Mouse (Mus musculus): Measurements from ENCODE around the gene Itsn2. TPM values are rescaled to one million over a fixed set of nuclear protein-coding genes. Genes with fewer than 3 reads are reported as not detected.

Itsn2 gene
- polyA plus RNA-seq, 1 experiment from 2014 or later = 24.9 TPM

- Histone ChIP-seq H3K36me3 (ENCODE audit: control insufficient read depth, insufficient read depth) (no peaks in the 10 kb centered on the region), H3K9ac (replicated peaks; ENCODE audit: low read depth, low read length) (no peak overlapping the region), H3K4me3 (replicated peaks; ENCODE audit: low read length) (no peak overlapping the region), H3K4me2 (ENCODE audit: low read length) (no peak overlapping the region), H3K27me3 (replicated peaks; ENCODE audit: control insufficient read depth, insufficient read depth, low read length) (no peaks in the 10 kb centered on the region), H3K27ac (ENCODE audit: low read length) (no peak overlapping the region), H3K9me3 (ENCODE audit: control insufficient read depth, low read length) (no peaks in the 10 kb centered on the region), H3K4me1 (replicated peaks; ENCODE audit: control insufficient read depth, insufficient read depth, low read length) (no peaks in the 10 kb centered on the region)
- WGBS = 91% methylated on average over 3 of the region's 3 CpGs
- no peak for ATAC-seq
Measured at GRCm38 (mm10) chr12:4557436-4557835, 35.0 kb upstream of the Itsn2 start.

DNA sequence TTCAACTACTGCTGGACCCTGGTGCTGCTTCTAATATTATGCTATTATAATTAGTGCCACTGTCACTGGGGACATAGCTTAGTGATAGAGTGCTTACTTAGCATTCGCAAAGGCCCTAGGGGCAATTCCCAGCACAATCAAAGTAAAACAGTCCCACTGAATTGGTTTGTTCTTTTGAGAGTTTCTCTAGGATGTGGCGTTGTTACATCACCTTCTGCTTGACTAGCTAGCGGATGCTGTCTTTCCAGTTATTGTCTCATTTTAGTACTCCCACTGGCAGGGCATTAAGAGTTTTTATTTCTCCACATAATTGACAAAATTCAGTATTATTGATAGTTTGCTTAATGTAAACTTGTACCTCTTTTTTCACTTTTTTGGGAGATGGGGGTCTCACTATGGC is 34.4 kb upstream of the Itsn2 start:
- H3K9ac ChIP-seq (replicated peaks; ENCODE audit: low read depth, low read length) = no peak overlapping the region
- no peaks in the 10 kb centered on the region for H3K27me3 ChIP-seq (replicated peaks; ENCODE audit: control insufficient read depth, insufficient read depth, low read length)
- H3K4me1 ChIP-seq (replicated peaks; ENCODE audit: control insufficient read depth, insufficient read depth, low read length) = no peaks in the 10 kb centered on the region
- no peak for ATAC-seq
- no peaks in the 10 kb centered on the region for H3K9me3 ChIP-seq (ENCODE audit: control insufficient read depth, low read length)
- no peak overlapping the region for H3K4me3 ChIP-seq (replicated peaks; ENCODE audit: low read length)
- no peaks in the 10 kb centered on the region for H3K36me3 ChIP-seq (ENCODE audit: control insufficient read depth, insufficient read depth)
- WGBS = 63% methylated on average over 3 of the region's 3 CpGs
- H3K27ac ChIP-seq (ENCODE audit: low read length) = no peak overlapping the region
- no peak overlapping the region for H3K4me2 ChIP-seq (ENCODE audit: low read length)

GRCm38 (mm10) chr12:4558475-4559279 is 33.8 kb upstream of the Itsn2 start:
- no peak overlapping the region for H3K4me2 ChIP-seq (ENCODE audit: low read length)
- no peaks in the 10 kb centered on the region for H3K4me1 ChIP-seq (replicated peaks; ENCODE audit: control insufficient read depth, insufficient read depth, low read length)
- H3K9me3 ChIP-seq (ENCODE audit: control insufficient read depth, low read length) = no peaks in the 10 kb centered on the region
- H3K27me3 ChIP-seq (replicated peaks; ENCODE audit: control insufficient read depth, insufficient read depth, low read length) = no peaks in the 10 kb centered on the region
- WGBS = 85% methylated on average over 9 of the region's 9 CpGs
- no peak overlapping the region for H3K9ac ChIP-seq (replicated peaks; ENCODE audit: low read depth, low read length)
- no peak overlapping the region for H3K4me3 ChIP-seq (replicated peaks; ENCODE audit: low read length)
- no peak overlapping the region for H3K27ac ChIP-seq (ENCODE audit: low read length)
- no peak for ATAC-seq
- no peaks in the 10 kb centered on the region for H3K36me3 ChIP-seq (ENCODE audit: control insufficient read depth, insufficient read depth)

DNA sequence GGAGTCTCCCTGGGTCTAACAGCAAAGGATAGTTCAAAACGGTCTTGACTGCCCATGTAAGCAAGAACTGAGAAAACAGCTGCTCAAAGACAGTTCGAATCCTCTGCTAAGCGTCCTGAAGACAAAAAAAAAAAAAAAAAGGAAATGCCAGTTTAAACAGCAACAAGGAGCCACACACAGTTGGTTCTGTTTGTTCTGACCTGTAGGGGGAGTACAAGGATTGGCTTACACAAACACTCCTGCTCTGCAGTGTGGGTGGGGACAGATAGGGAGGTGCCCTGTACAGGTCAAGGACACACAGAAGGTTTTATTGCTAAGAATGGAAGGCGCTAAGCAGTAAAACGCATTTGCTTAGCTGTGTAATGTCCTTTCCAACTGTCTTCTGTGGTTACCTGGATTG is 20.6 kb upstream of the Itsn2 start:
- WGBS = 28% methylated on average over 5 of the region's 5 CpGs
- no peak overlapping the region for H3K4me2 ChIP-seq (ENCODE audit: low read length)
- no peaks in the 10 kb centered on the region for H3K36me3 ChIP-seq (ENCODE audit: control insufficient read depth, insufficient read depth)
- no peaks in the 10 kb centered on the region for H3K9me3 ChIP-seq (ENCODE audit: control insufficient read depth, low read length)
- ATAC-seq = no peak
- H3K9ac ChIP-seq (replicated peaks; ENCODE audit: low read depth, low read length) = no peak overlapping the region
- no peaks in the 10 kb centered on the region for H3K27me3 ChIP-seq (replicated peaks; ENCODE audit: control insufficient read depth, insufficient read depth, low read length)
- H3K27ac ChIP-seq (ENCODE audit: low read length) = no peak overlapping the region
- no peaks in the 10 kb centered on the region for H3K4me1 ChIP-seq (replicated peaks; ENCODE audit: control insufficient read depth, insufficient read depth, low read length)
- H3K4me3 ChIP-seq (replicated peaks; ENCODE audit: low read length) = no peak overlapping the region

DNA sequence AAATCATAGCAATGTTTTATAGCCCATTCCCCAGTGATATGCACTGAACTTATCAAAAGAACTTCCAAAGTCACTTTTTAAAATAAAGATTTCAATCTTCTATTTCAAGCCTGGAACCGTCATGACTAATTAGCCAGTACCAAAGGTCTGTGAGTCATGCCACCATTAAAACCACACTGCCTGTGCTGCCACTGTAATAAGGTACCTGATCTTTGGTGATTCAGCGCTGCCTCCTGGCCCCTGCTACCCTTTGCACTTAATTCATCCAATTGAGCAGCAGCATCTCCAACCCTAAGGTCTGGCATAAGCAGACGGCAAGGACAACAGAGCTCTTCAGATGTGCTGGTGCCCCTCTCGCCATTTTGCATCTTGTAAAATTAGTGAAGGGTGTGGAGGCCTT is 18.4 kb upstream of the Itsn2 start:
- 86% methylated on average over 4 of the region's 4 CpGs for WGBS
- Histone ChIP-seq H3K36me3 (ENCODE audit: control insufficient read depth, insufficient read depth) (no peaks in the 10 kb centered on the region), H3K4me3 (replicated peaks; ENCODE audit: low read length) (no peak overlapping the region), H3K4me2 (ENCODE audit: low read length) (no peak overlapping the region), H3K27me3 (replicated peaks; ENCODE audit: control insufficient read depth, insufficient read depth, low read length) (no peaks in the 10 kb centered on the region), H3K9ac (replicated peaks; ENCODE audit: low read depth, low read length) (no peak overlapping the region), H3K9me3 (ENCODE audit: control insufficient read depth, low read length) (no peaks in the 10 kb centered on the region), H3K27ac (ENCODE audit: low read length) (no peak overlapping the region), H3K4me1 (replicated peaks; ENCODE audit: control insufficient read depth, insufficient read depth, low read length) (no peaks in the 10 kb centered on the region)
- ATAC-seq = no peak

- no peak overlapping the region for H3K9ac ChIP-seq (replicated peaks; ENCODE audit: low read depth, low read length)
- H3K27ac ChIP-seq (ENCODE audit: low read length) = no peak overlapping the region
- H3K27me3 ChIP-seq (replicated peaks; ENCODE audit: control insufficient read depth, insufficient read depth, low read length) = no peaks in the 10 kb centered on the region
- H3K4me1 ChIP-seq (replicated peaks; ENCODE audit: control insufficient read depth, insufficient read depth, low read length) = no peaks in the 10 kb centered on the region
- no peak overlapping the region for H3K4me3 ChIP-seq (replicated peaks; ENCODE audit: low read length)
- no peak overlapping the region for H3K4me2 ChIP-seq (ENCODE audit: low read length)
- no peaks in the 10 kb centered on the region for H3K9me3 ChIP-seq (ENCODE audit: control insufficient read depth, low read length)
- no peaks in the 10 kb centered on the region for H3K36me3 ChIP-seq (ENCODE audit: control insufficient read depth, insufficient read depth)
- ATAC-seq = no peak
Measured at GRCm38 (mm10) chr12:4582326-4582725, 10.1 kb upstream of the Itsn2 start.

DNA sequence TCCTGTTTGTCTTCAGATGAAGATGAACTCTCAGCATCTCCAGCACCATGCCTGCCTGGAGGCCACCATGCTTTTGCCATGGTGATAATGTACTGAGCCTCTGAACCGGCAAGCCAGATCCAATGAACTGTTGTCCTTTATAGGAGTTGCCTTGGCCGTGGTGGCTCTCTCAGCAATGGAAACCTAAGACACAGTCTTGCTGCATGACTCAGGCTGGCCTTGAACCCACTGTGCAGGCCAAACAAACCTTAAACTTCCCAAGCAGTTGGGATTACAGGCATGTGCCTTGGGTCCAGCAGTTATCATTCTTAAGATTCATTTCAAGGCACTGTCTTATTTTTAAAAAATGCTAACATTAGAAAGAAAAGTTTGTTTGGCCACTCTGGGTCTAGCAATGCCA is 4.6 kb upstream of the Itsn2 start:
- Histone ChIP-seq H3K4me2 (ENCODE audit: low read length) (no peak overlapping the region), H3K36me3 (ENCODE audit: control insufficient read depth, insufficient read depth) (no peaks in the 10 kb centered on the region), H3K27me3 (replicated peaks; ENCODE audit: control insufficient read depth, insufficient read depth, low read length) (no peaks in the 10 kb centered on the region), H3K27ac (ENCODE audit: low read length) (no peak overlapping the region), H3K9ac (replicated peaks; ENCODE audit: low read depth, low read length) (no peak overlapping the region), H3K4me3 (replicated peaks; ENCODE audit: low read length) (no peak overlapping the region), H3K4me1 (replicated peaks; ENCODE audit: control insufficient read depth, insufficient read depth, low read length) (no peaks in the 10 kb centered on the region), H3K9me3 (ENCODE audit: control insufficient read depth, low read length) (no peaks in the 10 kb centered on the region)
- 88% methylated on average over 2 of the region's 2 CpGs for WGBS
- no peak for ATAC-seq

DNA sequence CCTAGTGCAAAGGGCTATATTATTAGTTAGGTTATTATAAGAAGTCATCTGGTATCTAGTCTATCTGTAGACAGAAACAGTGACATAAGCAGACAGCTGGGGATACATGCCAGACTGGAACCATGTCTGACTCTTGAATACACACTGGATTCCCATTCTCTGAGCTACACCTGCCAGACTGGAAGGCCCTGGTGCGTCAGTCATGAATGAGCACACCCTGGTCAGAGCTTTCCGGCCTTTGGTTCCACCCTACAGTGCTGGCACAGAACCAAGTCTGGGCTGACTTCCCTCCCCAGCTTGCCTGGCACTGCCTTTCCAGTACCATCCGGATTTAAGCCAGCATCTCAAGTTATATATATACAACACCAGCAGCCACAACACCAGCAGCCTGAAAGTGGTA is 3.8 kb upstream of the Itsn2 start:
- WGBS = 68% methylated on average over 3 of the region's 3 CpGs
- no peaks in the 10 kb centered on the region for H3K9me3 ChIP-seq (ENCODE audit: control insufficient read depth, low read length)
- ATAC-seq = peak; percentile 54
- H3K27me3 ChIP-seq (replicated peaks; ENCODE audit: control insufficient read depth, insufficient read depth, low read length) = no peaks in the 10 kb centered on the region
- H3K36me3 ChIP-seq (ENCODE audit: control insufficient read depth, insufficient read depth) = no peaks in the 10 kb centered on the region
- no peak overlapping the region for H3K4me2 ChIP-seq (ENCODE audit: low read length)
- H3K4me1 ChIP-seq (replicated peaks; ENCODE audit: control insufficient read depth, insufficient read depth, low read length) = peaks cover 2% of the 10 kb centered on the region
- H3K9ac ChIP-seq (replicated peaks; ENCODE audit: low read depth, low read length) = no peak overlapping the region
- H3K4me3 ChIP-seq (replicated peaks; ENCODE audit: low read length) = no peak overlapping the region
- H3K27ac ChIP-seq (ENCODE audit: low read length) = no peak overlapping the region

- Histone ChIP-seq H3K9me3 (ENCODE audit: control insufficient read depth, low read length) (no peaks in the 10 kb centered on the region), H3K27ac (ENCODE audit: low read length) (no peak overlapping the region), H3K9ac (replicated peaks; ENCODE audit: low read depth, low read length) (no peak overlapping the region), H3K36me3 (ENCODE audit: control insufficient read depth, insufficient read depth) (no peaks in the 10 kb centered on the region), H3K4me1 (replicated peaks; ENCODE audit: control insufficient read depth, insufficient read depth, low read length) (peaks cover 7% of the 10 kb centered on the region), H3K27me3 (replicated peaks; ENCODE audit: control insufficient read depth, insufficient read depth, low read length) (no peaks in the 10 kb centered on the region), H3K4me2 (ENCODE audit: low read length) (peak overlapping the region; percentile 90), H3K4me3 (replicated peaks; ENCODE audit: low read length) (peak overlapping the region; percentile 91; the same call in 1 of the 2 replicates)
- ATAC-seq = no peak
- WGBS = 70% methylated on average over 6 of the region's 6 CpGs
Measured at GRCm38 (mm10) chr12:4592025-4592424, 413 bp upstream of the Itsn2 start.
